Mouse (Mus musculus): ENCODE results near the gene F8a.
"Not testable (repeated sequence)": the region's sequence is repeated elsewhere in the genome, so short reads cannot be mapped to it uniquely, and the experiment has no call there.

The F8a gene

DNA sequence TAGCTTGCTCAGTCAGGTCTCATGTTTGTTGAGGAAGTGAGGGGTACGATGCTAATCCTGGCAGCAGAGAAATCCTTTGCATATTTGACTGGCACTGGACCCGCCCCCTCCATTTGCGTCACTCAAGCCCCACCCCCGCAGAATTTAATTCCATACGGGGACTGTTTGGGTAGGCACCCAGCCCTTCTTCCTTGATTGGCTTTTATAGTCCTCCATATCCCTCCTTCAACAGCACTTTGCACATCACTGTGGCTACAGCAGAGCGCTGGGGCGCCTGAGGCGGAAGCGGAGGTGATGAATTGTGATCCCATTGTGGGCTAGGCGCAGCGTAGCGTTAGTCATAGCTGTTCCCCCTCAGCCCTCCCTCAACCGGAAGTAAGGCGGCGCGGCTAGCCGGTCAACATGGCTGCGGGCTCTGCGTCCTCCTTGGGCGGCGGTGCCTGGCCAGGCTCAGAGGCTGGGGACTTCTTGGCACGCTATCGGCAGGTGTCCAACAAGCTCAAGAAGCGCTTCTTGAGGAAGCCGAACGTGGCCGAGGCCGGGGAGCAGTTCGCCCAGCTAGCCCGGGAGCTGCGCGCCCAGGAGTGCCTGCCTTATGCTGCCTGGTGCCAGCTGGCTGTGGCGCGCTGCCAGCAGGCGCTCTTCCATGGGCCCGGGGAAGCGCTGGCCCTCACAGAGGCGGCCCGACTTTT, at the start of gene F8a:
F8a (plus strand) TSS at position 378 of the 692 bp plus-strand sequence.
- peak; percentile 85 for DNase-seq

DNA sequence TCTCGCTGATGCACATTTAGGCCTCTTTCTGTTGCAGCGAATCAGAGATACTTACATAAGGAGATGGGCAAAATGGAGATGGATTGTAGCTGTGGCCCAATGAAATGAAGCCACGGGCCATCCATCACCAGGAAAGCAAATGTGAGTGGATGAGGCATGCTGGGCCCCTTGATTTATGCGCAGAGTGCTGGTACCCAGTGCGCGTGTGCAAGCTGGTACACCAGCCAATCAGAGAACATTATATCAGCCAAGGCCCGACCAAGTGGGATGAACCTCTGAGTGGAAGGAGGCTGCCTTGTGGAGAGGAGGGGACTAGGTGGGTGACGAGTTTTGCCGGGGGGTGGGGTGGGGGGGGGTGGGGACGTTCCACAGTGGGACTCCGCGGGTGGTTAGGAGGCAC, 36.2 kb upstream of the F8a start, which contains the start of gene Xlr3b:
Xlr3b (plus strand) TSS at position 274 of the 400 bp plus-strand sequence.
- peak; percentile 34 for DNase-seq

- DNase-seq, result not testable (repeated sequence)
Measured at GRCm38 (mm10) chrX:73213819-73214564, 14.1 kb upstream of the F8a start, which contains the start of gene Xlr4b. Xlr4b (plus strand) TSS chrX:73214333.

- no peak for DNase-seq
Measured at GRCm38 (mm10) chrX:73225365-73225764, 2.7 kb upstream of the F8a start.

DNA sequence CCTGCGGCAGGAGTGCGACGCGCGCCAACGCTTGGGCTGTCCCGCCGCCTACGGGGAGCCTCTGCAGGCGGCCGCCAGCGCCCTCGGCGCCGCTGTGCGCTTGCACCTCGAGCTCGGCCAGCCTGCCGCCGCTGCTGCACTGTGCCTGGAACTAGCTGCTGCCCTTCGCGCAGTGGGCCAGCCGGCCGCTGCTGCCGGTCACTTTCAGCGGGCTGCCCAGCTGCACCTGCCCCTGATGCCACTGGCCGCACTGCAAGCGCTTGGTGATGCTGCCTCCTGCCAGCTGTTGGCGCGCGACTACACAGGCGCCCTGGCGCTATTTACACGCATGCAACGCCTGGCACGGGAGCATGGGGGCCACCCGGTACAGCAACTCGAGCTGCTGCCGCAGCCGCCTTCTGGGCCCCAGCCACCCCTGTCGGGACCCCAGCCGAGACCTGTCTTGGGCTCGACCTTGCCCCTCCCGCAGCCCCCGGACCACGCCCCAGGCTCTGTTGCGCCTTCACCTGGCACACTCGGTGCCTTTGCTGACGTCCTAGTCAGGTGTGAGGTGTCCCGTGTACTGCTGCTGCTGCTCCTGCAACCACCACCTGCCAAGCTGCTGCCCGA, 619 bp downstream of the F8a start:
- peak; percentile 66 for DNase-seq

DNA sequence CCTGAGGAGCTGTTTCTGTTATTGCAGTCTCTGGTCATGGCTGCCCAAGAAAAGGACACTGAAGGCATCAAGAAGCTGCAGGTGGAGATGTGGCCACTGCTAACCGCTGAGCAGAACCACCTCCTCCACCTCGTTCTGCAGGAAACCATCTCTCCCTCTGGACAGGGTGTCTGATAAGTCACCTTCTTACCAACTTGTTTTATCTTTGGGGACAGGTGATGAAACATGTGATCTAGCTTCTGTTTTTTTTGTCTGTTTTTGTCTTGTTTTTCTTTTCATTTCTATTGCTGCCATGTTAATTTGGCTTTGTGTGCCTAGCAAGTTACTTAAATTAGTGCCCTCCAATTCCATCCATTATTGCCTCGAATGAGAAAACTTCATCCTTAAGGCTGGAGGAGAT, 1.2 kb downstream of the F8a start:
- no peak for DNase-seq

GRCm38 (mm10) chrX:73242821-73243325, 14.8 kb downstream of the F8a start, which contains the start of gene Xlr4c:
Xlr4c (minus strand) TSS chrX:73243130.
- not testable (repeated sequence) for DNase-seq

DNA sequence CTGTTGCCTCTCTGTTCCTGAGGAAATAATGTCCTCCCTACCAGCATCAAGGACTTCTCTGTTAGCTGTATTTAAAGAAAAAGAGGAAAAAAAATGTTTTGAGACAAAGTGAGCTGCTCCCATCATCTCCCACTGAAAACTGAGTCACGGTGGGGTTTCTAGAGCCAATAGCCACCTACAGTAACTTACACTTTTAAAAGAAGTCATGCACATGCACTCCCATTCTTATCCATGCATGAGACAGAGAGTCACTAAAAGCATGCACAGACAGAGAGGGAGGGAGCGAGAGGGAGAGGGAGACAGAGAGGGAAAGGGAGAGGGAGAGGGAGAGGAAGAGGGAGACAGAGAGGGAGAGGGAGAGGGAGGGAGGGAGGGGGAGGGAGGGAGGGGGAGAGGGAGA, 34.3 kb downstream of the F8a start:
- not testable (repeated sequence) for DNase-seq

DNA sequence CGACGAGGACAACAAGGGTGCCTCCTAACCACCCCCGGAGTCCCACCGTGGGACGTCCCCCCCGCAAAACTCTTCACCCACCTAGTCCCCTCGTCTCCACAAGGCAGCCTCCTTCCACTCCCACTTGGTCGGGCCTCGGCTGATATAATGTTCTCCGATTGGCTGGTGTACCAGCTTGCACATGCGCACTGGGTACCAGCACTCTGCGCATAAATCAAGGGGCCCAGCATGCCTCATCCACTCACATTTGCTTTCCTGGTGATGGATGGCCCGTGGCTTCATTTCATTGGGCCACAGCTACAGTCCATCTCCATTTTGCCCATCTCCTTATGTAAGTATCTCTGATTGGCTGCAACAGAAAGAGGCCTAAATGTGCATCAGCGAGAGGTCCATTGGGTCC, 37.2 kb downstream of the F8a start, which contains the start of gene Xlr3c:
Xlr3c (minus strand) TSS at position 121 of the 400 bp plus-strand sequence.
- DNase-seq, result not testable (repeated sequence)
